Mouse (Mus musculus) cortical plate, adult 2 months (tissue): Measurements from ENCODE around the gene N4bp2.

Experiments
- CTCF ChIP-seq: fragments of 200-500 bp; IDR thresholded peaks from 2 replicates; pipeline ENCODE4 v1.5.1; 2011; ENCODE audit warnings: mild to moderate bottlenecking, control low read depth, low read length; ENCODE audit not compliant: insufficient read depth; ENCODE audit errors: extremely low read depth
- POLR2A ChIP-seq: fragments of 200-500 bp; IDR thresholded peaks from 2 replicates; pipeline ENCODE4 v1.6.1; 2011; ENCODE audit warnings: mild to moderate bottlenecking, low read length, control low read depth; ENCODE audit not compliant: insufficient read depth; ENCODE audit errors: extremely low read depth

GRCm38 (mm10) chr5:65717063-65717902, 46.0 kb upstream of the N4bp2 start:
- no peak for TF ChIP-seq CTCF
- no peak for TF ChIP-seq POLR2A
